Mouse (Mus musculus): ENCODE data around the gene Sptbn4.

- TF ChIP-seq MYOG (IDR thresholded peaks at IDR 0.05; ENCODE audit: control insufficient read depth, extremely low read depth, insufficient read length) (no peak), CTCF (IDR thresholded peaks at IDR 0.05; ENCODE audit: control insufficient read depth, insufficient read depth, insufficient read length) (no peak), USF1 (IDR thresholded peaks at IDR 0.05; ENCODE audit: low read depth) (no peak)
These were observed 124.5 kb downstream of the Sptbn4 start for GRCm38 (mm10) chr7:27323001-27323400.

Measured in C2C12 (cell line).